Mouse (Mus musculus) kidney, adult 8-10 months (tissue): Measurements from ENCODE around the gene Rpl23.

Source experiments
- DNase-seq, 2 experiments: peaks; one replicate each; pipeline ENCODE4 v3.0.0; 2022

The Rpl23 gene

DNA sequence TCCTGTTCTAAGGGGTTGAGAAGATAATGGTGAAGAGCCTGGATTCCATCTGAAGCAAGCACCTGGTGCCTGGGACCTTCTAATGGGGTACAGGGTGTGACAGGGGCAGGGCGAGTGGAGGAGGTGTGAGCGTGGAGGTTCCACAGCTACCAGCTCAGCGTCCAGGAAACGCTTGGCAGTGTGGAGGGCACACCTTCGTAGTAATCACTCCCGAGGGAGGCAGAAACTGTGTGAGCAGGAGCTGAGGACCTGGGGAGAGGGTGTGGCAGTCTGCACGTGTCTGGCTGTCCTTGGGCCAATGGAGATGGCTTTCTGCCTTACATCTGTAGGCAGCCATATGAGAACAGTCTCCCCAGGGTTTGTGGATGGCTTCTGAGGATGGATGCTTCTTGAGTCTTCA is 30.8 kb upstream of the Rpl23 start:
- DNase-seq, result no peak

GRCm38 (mm10) chr11:97812491-97812921 is 30.3 kb upstream of the Rpl23 start:
- no peak for DNase-seq

DNA sequence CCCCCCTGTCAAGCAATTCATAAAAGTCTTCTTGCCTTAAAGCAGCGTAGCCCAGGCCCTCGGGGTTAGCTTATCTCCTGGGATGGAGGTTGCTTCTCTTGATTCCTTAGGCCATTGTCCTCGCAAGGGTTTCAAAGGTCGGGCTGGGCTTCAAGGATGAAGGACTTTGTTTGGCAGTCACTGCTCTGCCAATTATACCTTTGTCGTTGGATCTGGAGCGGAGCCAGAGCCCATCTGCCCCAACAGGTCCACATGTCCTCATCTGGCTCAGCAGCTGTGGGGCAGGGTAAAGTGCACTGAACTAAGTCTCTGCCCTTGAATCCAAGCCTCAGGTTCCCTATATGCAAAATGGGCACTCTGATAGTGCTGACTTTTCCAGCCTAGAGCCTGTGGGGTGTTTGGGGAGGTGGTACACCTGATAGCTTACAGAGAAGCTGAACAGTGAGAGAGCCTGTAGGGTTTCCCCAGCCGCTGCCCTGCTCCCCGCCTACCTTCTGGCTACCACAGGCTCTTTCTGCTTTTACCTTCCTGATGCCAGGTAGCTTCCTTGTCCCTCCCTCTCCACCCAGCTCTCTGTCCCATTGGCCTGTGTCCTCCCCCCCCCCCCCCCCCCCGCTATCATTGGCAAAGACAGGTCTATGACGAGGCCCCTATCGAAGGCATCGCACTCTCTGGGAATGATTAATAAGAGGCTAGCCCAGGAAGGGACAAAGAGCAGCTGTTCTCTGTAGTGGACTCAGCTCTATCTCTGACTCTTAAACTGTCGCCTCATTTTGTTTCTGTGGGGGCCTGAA is 29.5 kb upstream of the Rpl23 start:
- DNase-seq, result peak; percentile 90 to 91

- DNase-seq, result no peak
These were observed 28.7 kb upstream of the Rpl23 start for GRCm38 (mm10) chr11:97810970-97811369.

DNA sequence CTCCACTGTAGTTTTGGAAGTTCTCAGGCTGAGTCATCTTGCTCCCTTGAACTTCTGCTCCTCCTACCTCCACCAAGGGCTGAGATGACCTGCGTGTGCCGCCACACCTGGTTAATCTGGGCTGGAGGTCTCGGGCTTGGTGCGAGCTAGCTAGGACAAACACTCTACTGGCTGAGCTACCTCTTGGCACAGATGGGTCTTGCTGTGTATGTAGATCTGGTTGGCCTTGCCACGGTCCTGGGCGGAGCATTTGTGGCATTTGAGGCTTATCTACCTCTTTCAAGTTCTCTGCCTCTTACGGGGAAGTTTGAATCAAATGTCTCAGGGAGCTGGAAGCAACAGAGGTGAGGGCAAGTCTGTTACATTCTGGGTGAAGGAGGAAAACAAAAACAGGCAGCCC is 28.1 kb upstream of the Rpl23 start:
- DNase-seq, result peak in 1 of 2 experiments; percentile 51

DNA sequence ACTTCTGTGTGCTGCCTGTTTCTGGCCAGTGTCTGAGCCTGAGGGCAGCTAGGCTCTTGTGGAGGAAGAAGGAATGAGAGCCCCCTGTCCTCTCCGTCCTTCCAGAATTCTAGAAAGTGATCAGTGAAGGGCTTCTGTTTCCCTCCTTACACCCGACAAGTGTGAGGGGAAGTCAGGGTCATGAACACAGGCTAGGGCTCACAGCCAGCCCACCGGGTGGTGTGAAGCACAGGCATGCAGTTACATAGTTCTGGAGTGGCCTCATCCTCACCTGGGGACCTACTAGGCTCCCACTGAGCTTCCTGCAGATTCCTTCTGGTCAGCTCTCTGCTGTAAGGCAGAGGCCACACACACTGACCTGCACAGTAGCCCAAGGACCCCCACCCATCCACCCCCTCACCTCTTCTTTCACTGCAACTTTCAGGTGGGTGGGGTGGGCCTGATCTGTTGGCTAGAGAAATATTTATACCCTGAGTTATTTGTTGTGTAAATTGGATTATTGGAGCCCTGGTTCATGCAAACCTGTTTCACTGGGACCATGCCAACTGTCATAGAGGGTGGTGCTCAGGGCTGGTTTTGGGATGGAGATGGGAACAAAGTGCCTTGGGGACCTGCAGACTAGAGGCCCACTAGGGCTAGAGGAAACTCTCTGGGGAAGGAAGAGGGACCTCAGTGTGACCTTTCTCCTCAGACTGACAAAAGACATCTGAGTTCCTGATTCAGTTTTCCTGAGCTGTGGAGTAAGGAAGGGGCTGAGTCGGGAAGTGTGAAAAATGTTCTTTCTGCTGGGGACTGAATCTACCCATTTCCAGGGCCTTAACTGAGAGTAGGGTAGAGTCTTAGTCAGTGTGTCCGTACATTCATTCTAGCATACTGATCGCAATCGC is 27.2 kb upstream of the Rpl23 start:
- DNase-seq, result no peak

DNA sequence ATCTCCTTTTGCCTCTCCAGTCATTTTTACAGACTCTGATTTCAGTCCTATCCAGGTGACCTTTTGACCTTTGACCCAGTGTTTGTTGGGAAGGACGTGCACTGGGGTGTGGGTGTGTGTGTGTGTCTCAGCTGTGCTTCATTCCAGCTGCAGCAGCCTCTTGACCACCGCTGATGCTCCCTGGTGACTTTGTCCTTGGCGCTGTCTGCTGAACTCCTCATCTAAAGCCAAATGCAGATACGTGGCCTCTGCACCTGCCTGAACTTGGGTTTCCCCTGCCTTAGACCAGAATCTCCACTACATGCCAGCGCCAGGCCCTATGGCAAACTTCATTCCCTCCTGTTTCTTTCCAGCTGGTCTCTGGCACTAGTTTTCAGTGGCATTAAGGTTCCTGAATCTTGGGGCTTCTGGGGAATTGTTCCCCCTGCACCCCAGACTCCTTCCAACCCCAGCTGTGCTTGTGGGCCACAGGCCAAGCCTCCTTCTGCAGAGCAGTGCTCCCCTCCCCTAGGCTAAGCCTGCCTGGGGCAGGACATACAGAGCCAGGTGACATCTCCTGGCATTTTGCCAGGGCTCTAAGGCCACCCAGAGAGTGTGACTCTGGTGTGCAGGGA is 26.5 kb upstream of the Rpl23 start:
- peak in 1 of 2 experiments; percentile 46 for DNase-seq

- peak; percentile 57 to 78 for DNase-seq
These were observed 25.9 kb upstream of the Rpl23 start for GRCm38 (mm10) chr11:97808093-97808492.

DNA sequence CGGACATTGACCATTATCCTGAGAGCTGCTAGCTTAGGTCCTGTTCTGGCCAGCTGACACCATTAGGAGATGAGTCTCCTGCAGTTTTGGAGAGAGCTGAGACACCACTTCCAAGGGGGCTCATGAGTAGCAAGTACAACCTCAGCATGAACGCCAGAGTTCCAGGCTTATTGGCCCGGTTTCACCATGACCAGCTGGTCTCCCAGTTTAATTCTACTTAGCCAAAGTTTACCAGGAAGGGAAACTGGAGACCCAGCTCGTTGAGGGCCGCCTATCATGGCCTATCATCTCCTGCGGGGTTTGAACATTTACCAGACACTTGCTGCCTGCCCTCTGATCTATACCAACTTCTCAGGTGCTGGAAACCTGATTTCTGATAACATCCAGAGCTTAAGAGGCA is 25.4 kb upstream of the Rpl23 start:
- no peak for DNase-seq

GRCm38 (mm10) chr11:97806613-97806964 is 24.4 kb upstream of the Rpl23 start:
- no peak for DNase-seq

DNA sequence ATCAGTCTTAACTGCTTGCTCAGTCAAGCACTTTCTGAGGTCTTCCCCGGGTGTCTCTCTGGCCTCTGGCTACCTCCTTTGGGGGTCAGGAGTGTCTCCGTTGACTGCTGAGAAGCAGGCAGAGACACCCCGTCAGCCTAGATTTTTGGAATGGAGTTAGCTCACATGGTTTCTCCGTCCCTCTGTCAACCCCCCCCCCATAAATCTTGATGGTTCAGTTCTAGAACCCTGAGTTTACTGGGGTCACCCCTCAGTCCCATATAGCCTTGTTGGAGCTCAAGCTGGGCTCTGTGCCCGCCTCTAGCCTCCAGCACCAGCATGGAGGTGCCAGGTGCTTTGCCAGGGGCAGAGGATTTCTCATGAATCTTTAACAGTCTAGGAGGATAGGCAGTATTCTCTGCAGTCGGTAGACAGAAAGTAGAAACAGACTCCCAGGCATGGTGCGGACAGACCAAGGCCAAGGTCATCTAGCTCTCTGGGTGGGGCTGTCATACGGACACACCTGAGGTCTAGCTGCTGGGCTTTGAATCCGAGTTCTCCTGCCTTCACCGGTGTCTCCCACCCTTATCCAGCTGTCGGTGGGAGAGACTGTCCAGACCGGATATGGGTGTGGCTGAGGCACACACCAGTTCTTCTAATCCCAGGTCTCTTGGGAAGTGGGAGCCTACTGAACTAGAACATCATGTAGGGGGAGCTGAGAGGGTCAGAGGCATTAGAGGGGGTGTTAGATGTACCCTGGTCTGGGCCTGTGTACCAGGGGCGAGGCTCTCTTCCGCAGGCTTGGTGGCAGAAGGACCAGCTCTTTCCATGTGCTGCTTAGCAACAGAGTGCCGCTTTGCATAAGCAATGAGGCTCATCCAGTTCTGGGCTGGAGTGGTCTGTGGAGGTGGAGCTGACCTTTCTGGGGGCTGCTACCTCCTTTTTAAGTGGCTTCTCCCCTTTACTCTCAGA is 23.7 kb upstream of the Rpl23 start:
- peak in 1 of 2 experiments; percentile 43 for DNase-seq

DNA sequence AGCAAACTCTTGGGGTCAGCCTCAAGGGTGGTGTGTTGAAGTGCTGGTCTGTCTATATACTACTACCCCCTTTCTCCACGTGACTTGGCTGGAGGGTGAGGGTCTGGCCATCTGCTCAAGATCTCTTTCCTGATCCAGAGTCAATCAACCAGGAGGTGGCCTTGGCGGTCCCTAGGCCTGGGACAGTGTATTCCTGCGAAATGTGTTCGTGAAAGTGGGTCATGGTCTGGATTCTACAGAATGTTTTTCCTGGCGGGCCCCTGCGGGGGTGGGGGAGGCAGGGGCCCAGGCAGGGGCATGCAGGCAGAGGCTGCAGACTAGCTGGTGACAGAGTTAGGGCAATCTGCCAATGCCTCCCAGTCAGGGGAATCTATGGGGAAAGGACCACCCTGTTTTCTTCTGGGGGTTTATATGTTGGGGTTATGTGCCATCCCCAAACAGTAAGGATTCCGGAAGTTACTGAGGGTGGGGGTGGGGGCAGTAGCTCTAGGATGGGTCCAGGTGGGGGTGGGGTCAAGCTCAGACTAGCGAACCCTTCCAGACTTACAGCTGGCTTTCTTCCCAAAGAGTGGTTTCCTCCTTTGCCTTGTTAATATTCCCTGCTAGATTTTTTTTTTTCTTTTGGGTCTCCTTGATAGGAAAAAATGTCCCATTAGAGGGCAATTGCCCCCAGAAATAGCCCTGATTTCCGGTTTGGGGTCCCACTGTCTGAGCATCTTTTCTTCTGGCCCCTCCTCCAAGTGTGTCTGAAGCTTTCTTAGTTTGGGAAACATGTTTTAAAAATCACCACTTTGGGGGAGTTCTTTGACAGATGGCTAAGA is 22.8 kb upstream of the Rpl23 start:
- DNase-seq, result no peak

- no peak for DNase-seq
These were observed 21.6 kb upstream of the Rpl23 start for GRCm38 (mm10) chr11:97803847-97804246.

DNA sequence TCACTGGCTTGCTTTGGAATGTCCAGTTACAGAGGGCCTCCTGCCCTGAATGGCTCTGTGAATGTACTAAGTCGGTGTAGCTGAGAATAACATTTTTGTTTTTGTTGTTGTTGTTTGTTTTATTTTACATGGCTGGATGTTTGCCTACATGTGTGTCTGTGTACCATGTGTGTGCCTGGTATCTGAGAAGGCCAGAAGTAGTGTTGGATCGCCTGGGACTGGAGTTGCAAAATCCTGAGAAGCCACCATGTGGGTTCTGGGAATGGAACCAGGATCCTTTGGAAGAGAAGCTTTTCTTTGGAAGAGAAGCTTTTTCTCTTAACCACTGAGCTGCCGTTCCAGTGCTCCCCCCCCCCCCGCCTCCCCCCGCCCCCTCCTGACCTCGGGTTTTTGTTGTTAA is 20.3 kb upstream of the Rpl23 start:
- no peak for DNase-seq

GRCm38 (mm10) chr11:97802194-97802470 is 19.9 kb upstream of the Rpl23 start:
- DNase-seq, result no peak

DNA sequence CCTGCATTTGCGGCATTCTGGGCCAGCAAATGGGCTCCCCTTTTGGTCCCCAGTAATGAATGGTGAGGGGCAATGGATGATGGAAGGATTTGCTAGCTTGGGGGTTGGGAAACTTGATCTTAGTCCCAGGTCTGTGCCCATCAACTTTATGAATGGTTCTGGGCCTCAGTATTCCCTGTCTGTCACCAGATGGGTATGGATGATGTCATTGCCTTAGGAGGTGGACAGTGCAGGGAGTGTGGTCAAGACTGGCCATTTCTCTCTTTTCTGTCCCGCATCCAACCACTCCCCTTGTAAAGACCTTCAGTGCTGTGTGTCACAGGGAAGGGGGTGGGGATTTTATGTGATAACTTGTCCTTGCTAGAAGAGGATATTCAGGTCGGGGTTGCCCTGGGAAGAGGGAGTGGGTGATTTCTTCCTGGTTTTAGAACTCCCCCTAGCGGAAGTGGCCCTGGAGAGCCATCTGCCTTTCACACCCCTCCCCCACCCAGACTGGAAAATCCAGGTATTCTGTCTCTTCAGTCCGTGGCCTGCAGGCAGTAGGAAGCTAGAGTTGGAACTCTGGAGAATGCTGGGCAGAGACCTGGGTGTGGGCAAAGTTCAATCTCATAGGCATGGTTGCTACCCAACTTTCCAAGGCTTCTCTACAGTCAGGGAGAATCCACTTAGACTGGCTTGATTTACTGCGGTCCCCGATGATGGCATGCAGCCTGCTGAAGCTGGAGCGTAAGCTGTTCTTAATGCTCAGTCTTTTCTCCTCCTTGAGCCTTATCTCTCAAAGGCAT is 19.4 kb upstream of the Rpl23 start:
- peak; percentile 80 for DNase-seq

- DNase-seq, result peak; percentile 91 to 92
These were observed 18.6 kb upstream of the Rpl23 start for GRCm38 (mm10) chr11:97800691-97801408.

DNA sequence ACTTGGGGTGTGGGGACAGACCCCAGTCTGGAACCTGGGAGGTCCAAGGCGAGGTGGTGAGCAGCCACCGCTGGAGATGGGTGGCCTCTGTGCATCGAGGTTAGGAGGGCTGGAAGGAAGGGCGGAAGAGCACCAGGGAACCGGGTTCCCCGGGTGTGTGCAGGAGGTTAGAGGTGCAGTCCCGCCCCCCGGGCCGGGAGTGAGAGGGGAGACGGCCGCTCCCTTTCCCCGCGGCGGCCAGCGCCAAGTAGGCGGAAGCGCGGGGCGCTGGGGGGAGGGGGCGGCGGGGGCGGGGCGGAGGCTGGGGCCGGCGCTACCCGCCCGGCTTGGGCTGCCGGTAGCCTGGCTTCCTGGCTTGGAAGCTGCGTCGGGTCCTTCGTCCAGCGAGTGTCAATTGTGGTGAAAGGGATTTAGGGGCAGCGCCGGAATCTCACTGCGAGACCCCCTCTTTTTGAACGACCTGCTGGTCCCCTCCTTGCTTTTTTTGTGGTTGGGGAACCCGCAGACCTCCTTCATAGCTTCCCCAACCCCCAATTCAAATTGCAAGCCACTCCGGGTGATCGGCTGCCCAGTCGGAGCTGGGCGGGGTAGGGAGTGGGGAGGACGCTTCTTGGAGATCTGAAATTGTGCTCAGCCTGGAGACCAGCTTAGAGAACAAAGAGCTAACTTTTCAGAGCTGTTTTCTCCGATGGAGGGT is 17.9 kb upstream of the Rpl23 start:
- peak; percentile 76 to 78 for DNase-seq
